Mouse (Mus musculus) forebrain, embryonic 10.5 days (tissue): ENCODE data around the gene Rps6kb2. TPM values are rescaled to one million over a fixed set of nuclear protein-coding genes. Genes with fewer than 3 reads are reported as not detected.
A peak's percentile ranks its signal among the peaks of the same experiment; 100 is the strongest.

ENCODE experiments used
- DNase-seq: peaks from one replicate; pipeline ENCODE4 v3.0.0-alpha.2; 2017; ENCODE audit warnings: low spot score; ENCODE audit errors: extremely low spot score
- H3K27ac ChIP-seq: fragments of 300-500 bp; sonication (generic); 2 replicates; pipeline ENCODE4 v1.5.1; 2016; ENCODE audit warnings: mild to moderate bottlenecking
- H3K27me3 ChIP-seq: fragments of 300-500 bp; sonication (generic); 2 replicates; pipeline ENCODE4 v1.6.1; 2016; ENCODE audit warnings: mild to moderate bottlenecking; ENCODE audit not compliant: poor library complexity, severe bottlenecking
- H3K36me3 ChIP-seq: fragments of 300-500 bp; sonication (generic); replicated peaks from 2 replicates; pipeline ENCODE4 v1.6.1; 2016; ENCODE audit warnings: mild to moderate bottlenecking, moderate library complexity
- H3K4me1 ChIP-seq: fragments of 300-500 bp; sonication (generic); 2 replicates; pipeline ENCODE4 v1.6.1; 2016
- H3K4me3 ChIP-seq: fragments of 300-500 bp; sonication (generic); 2 replicates; pipeline ENCODE4 v1.5.1; 2016; ENCODE audit warnings: mild to moderate bottlenecking, moderate library complexity
- H3K9me3 ChIP-seq: fragments of 300-500 bp; sonication (generic); 2 replicates; pipeline ENCODE4 v1.6.1; 2016; ENCODE audit warnings: mild to moderate bottlenecking, moderate library complexity
- WGBS: fragments of 180-500 bp; shearing (Covaris S2); methylation state at CpG from one replicate; pipeline ENCODE4 v1.1.7; 2016; 5-methylcytosine and 5-hydroxymethylcytosine counted together
- polyA plus RNA-seq: library from polyadenylated mRNA; unstranded; fragments of >200 nt; fragmentation: Nextera tagmentation; extraction: Ambion mirVana; gene quantifications from 2 replicates; pipeline ENCODE4 v1.2.1, GENCODE M21; 2016

The Rps6kb2 gene
- polyA plus RNA-seq, 1 experiment from 2014 or later = 59.7 TPM

- WGBS = 89% methylated on average over 7 of the region's 7 CpGs
- Histone ChIP-seq H3K4me3 (no peak overlapping the region), H3K27ac (no peak overlapping the region), H3K9me3 (no peaks in the 10 kb centered on the region), H3K36me3 (no peaks in the 10 kb centered on the region), H3K27me3 (peaks cover 14% of the 10 kb centered on the region), H3K4me1 (peaks cover 33% of the 10 kb centered on the region)
- DNase-seq = no peak
Observed at GRCm38 (mm10) chr19:4180411-4180810, 17.3 kb upstream of the Rps6kb2 start.

- peak within 1 kb of the TSS; percentile 31 for H3K4me3 ChIP-seq
- no peak for DNase-seq
- H3K36me3 ChIP-seq = no peaks in the 10 kb centered on the region
- WGBS = 4% methylated on average over 11 of the region's 11 CpGs
- peaks cover 40% of the 10 kb centered on the region for H3K27me3 ChIP-seq
- no peaks in the 10 kb centered on the region for H3K9me3 ChIP-seq
- H3K4me1 ChIP-seq = peaks cover 28% of the 10 kb centered on the region
- H3K27ac ChIP-seq = peak within 1 kb of the TSS; percentile 62
Observed at GRCm38 (mm10) chr19:4175368-4175947, 12.3 kb upstream of the Rps6kb2 start, which contains the start of gene Carns1. Carns1 (minus strand) TSS chr19:4175479.

- Histone ChIP-seq H3K4me1 (peaks cover 39% of the 10 kb centered on the region), H3K27ac (no peak overlapping the region), H3K27me3 (peaks cover 44% of the 10 kb centered on the region), H3K4me3 (no peak overlapping the region), H3K9me3 (no peaks in the 10 kb centered on the region), H3K36me3 (no peaks in the 10 kb centered on the region)
- no peak for DNase-seq
- 62% methylated on average over 11 of the region's 11 CpGs for WGBS
Observed at GRCm38 (mm10) chr19:4172925-4173324, 9.8 kb upstream of the Rps6kb2 start.

GRCm38 (mm10) chr19:4171393-4172290 lies 8.5 kb upstream of the Rps6kb2 start:
- H3K27ac ChIP-seq = peak overlapping the region; percentile 37; the same call in 1 of the 2 replicates
- DNase-seq = no peak

GRCm38 (mm10) chr19:4170723-4171392 lies 7.7 kb upstream of the Rps6kb2 start:
- Histone ChIP-seq H3K4me1 (peaks cover 37% of the 10 kb centered on the region), H3K36me3 (no peaks in the 10 kb centered on the region), H3K27ac (peak overlapping the region; percentile 37; the same call in 1 of the 2 replicates), H3K4me3 (peak overlapping the region; percentile 8; the same call in 1 of the 2 replicates), H3K27me3 (peaks cover 33% of the 10 kb centered on the region), H3K9me3 (no peaks in the 10 kb centered on the region)
- 84% methylated on average over 10 of the region's 10 CpGs for WGBS
- DNase-seq = no peak

More at GRCm38 (mm10) chr19:4171393-4172290, 8.5 kb upstream of the Rps6kb2 start:
- Histone ChIP-seq H3K9me3 (no peaks in the 10 kb centered on the region), H3K4me3 (peak overlapping the region; percentile 8; the same call in 1 of the 2 replicates), H3K4me1 (peaks cover 39% of the 10 kb centered on the region), H3K36me3 (no peaks in the 10 kb centered on the region), H3K27me3 (peaks cover 40% of the 10 kb centered on the region)
- 77% methylated on average over 13 of the region's 13 CpGs for WGBS

GRCm38 (mm10) chr19:4169810-4170209 lies 6.7 kb upstream of the Rps6kb2 start:
- peak overlapping the region; percentile 57 for H3K4me3 ChIP-seq
- H3K27ac ChIP-seq = peak overlapping the region; percentile 91
- H3K27me3 ChIP-seq = peaks cover 28% of the 10 kb centered on the region; the same call in 1 of the 2 replicates
- no peaks in the 10 kb centered on the region for H3K36me3 ChIP-seq
- DNase-seq = no peak
- H3K9me3 ChIP-seq = no peaks in the 10 kb centered on the region
- H3K4me1 ChIP-seq = peaks cover 27% of the 10 kb centered on the region
- 11% methylated on average over 26 of the region's 27 CpGs for WGBS

GRCm38 (mm10) chr19:4169378-4169784 lies 6.2 kb upstream of the Rps6kb2 start:
- H3K27me3 ChIP-seq = peaks cover 24% of the 10 kb centered on the region; the same call in 1 of the 2 replicates
- H3K9me3 ChIP-seq = no peaks in the 10 kb centered on the region
- H3K27ac ChIP-seq = peak overlapping the region; percentile 91
- DNase-seq = peak; percentile 100
- peaks cover 27% of the 10 kb centered on the region for H3K4me1 ChIP-seq
- peak overlapping the region; percentile 57 for H3K4me3 ChIP-seq
- H3K36me3 ChIP-seq = no peaks in the 10 kb centered on the region
- under 1% methylated on average over 43 of the region's 43 CpGs for WGBS

- Histone ChIP-seq H3K27me3 (peaks cover 18% of the 10 kb centered on the region; the same call in 1 of the 2 replicates), H3K4me1 (peaks cover 42% of the 10 kb centered on the region), H3K4me3 (no peak overlapping the region), H3K9me3 (no peaks in the 10 kb centered on the region), H3K36me3 (no peaks in the 10 kb centered on the region), H3K27ac (no peak overlapping the region)
- DNase-seq = no peak
- 85% methylated on average over 9 of the region's 9 CpGs for WGBS
Observed at GRCm38 (mm10) chr19:4166678-4167476, 3.7 kb upstream of the Rps6kb2 start.

- WGBS = 70% methylated on average over 2 of the region's 2 CpGs
- H3K36me3 ChIP-seq = peaks cover 17% of the 10 kb centered on the region
- no peak overlapping the region for H3K4me3 ChIP-seq
Observed at GRCm38 (mm10) chr19:4164721-4165120, 1.6 kb upstream of the Rps6kb2 start.

GRCm38 (mm10) chr19:4164100-4164499 lies 946 bp upstream of the Rps6kb2 start:
- no peaks in the 10 kb centered on the region for H3K27me3 ChIP-seq
- peak overlapping the region; percentile 75; the same call in 1 of the 2 replicates for H3K4me3 ChIP-seq
- peaks cover 17% of the 10 kb centered on the region for H3K4me1 ChIP-seq
- DNase-seq = no peak
- no peak overlapping the region for H3K27ac ChIP-seq
- no peaks in the 10 kb centered on the region for H3K9me3 ChIP-seq
- H3K36me3 ChIP-seq = peaks cover 23% of the 10 kb centered on the region
- WGBS = 89% methylated on average over 3 of the region's 3 CpGs

More at GRCm38 (mm10) chr19:4164721-4165120, 1.6 kb upstream of the Rps6kb2 start:
- Histone ChIP-seq H3K27me3 (no peaks in the 10 kb centered on the region), H3K4me1 (peaks cover 21% of the 10 kb centered on the region), H3K27ac (no peak overlapping the region), H3K9me3 (no peaks in the 10 kb centered on the region)
- DNase-seq = no peak

- Histone ChIP-seq H3K27ac (peak overlapping the region; percentile 84), H3K9me3 (no peaks in the 10 kb centered on the region), H3K27me3 (no peaks in the 10 kb centered on the region), H3K4me3 (peak overlapping the region; percentile 75), H3K36me3 (peaks cover 29% of the 10 kb centered on the region), H3K4me1 (peaks cover 17% of the 10 kb centered on the region)
- DNase-seq = no peak
- 37% methylated on average over 4 of the region's 4 CpGs for WGBS
Observed at GRCm38 (mm10) chr19:4163543-4163887, 361 bp upstream of the Rps6kb2 start.

- WGBS = 98% methylated on average over 8 of the region's 8 CpGs
- Histone ChIP-seq H3K9me3 (no peaks in the 10 kb centered on the region), H3K4me1 (peaks cover 37% of the 10 kb centered on the region), H3K27me3 (no peaks in the 10 kb centered on the region), H3K4me3 (no peak overlapping the region), H3K27ac (no peak overlapping the region), H3K36me3 (peaks cover 68% of the 10 kb centered on the region)
- no peak for DNase-seq
Observed at GRCm38 (mm10) chr19:4159049-4159448, 4.1 kb downstream of the Rps6kb2 start.
